Mouse (Mus musculus) brain, embryonic 18.5 days (tissue): ENCODE measurements around the gene Tmeff2.
"Not testable (repeated sequence)": the region's sequence is repeated elsewhere in the genome, so short reads cannot be mapped to it uniquely, and the experiment has no call there.

Experiments
- DNase-seq: peaks from one replicate; pipeline ENCODE4 v3.0.0-alpha.2; 2012; ENCODE audit warnings: low read depth, low spot score

Gene Tmeff2

DNA sequence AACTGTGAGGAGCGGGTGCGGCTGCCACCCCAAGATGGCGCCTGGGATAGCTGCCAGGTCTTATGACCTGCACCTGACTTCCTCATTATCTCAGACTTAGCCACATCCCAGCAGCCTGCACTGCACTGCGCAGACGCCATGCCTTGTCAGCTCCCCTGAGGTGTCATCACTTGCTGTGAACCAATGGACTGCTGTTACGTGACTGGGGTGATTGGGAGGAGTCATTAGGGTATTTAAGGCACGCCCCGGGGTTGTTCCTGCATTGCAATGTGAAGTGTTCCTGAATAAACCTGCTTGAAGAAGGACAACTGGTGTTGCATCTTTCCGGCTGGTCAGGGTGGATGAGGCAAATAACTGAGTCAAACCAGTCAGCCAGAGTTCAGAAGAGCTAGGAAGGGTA is at the start of gene Tmeff2:
Gene Tmeff2 (plus strand): TSS at position 262 of the 400 bp plus-strand sequence.
- DNase-seq: not testable (repeated sequence)

GRCm38 (mm10) chr1:50861515-50861914 is 38.9 kb upstream of the Tmeff2 start:
- no peak for DNase-seq

DNA sequence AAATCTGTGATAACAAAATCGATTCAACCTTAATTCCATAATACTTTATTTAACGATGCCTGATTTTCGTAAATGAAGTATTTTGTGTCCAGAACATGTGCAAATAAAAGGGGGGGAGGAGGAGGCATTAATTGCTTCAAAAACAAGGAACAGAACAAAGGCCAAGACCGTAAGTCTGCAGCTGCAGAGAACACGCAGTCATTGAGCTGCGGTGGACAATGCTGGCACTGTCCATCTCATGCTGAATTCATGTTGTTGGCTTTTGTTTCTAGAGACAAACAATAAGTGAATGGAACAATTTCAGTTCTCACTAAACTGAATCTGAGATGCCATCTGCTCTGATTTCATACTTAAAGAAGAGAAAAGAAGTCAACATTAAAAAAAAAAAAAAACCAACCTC is 2.8 kb upstream of the Tmeff2 start:
- no peak for DNase-seq

- peak; percentile 61 for DNase-seq
These were observed 24.4 kb downstream of the Tmeff2 start for GRCm38 (mm10) chr1:50924838-50925355.

DNA sequence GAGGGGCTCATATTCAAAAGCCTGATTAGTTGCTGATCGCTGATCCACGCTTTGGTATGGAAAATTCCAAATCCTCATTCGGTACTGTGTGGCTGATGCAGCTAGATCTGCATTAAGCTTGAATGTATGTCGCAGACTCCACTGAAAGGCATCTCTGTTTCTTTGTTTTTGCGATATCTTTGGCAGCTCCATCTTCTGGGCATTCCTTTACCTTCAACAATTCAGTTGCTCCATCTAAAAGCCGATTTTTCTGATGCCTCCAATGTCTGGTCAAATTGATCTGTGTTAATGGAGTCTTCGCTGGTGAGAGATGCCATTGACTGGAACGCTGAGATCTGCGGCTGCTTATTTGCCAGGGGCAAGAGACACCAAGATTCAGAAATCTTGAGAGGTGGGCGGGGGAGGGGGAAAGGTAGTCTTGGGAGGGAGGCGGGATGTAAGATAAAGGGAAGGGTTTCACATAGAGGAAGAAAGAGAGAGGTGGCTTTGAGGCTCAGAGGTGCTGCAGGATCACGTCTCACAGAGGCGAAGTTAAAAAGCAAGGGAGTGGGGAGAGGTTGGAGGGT is 25.0 kb downstream of the Tmeff2 start:
- DNase-seq: peak; percentile 49

- peak; percentile 36 for DNase-seq
These were observed 26.1 kb downstream of the Tmeff2 start for GRCm38 (mm10) chr1:50926374-50927060.

GRCm38 (mm10) chr1:50927077-50927611 is 26.7 kb downstream of the Tmeff2 start:
- DNase-seq: peak; percentile 87

GRCm38 (mm10) chr1:50927679-50928187 is 27.3 kb downstream of the Tmeff2 start:
- DNase-seq: no peak

- no peak for DNase-seq
These were observed 28.3 kb downstream of the Tmeff2 start for GRCm38 (mm10) chr1:50928776-50929175.

DNA sequence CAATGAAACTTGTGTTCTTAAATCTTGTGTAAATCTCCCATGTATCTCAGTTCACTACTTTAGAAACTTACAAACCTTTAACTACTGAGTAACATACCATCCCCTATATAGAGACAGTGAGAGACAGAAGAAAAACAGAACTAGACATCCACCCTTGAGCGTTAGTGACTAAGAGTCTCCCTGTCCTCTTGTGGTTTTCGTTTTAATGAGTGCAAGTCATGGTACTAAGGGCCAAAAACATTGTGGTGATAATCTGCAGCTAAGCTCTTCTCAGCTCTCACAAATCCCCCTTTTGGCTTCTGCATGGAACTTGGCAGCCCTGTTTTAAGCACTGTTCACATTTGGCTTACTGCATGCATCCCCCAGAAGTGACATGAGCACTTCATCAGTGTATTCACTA is 34.6 kb downstream of the Tmeff2 start:
- no peak for DNase-seq

DNA sequence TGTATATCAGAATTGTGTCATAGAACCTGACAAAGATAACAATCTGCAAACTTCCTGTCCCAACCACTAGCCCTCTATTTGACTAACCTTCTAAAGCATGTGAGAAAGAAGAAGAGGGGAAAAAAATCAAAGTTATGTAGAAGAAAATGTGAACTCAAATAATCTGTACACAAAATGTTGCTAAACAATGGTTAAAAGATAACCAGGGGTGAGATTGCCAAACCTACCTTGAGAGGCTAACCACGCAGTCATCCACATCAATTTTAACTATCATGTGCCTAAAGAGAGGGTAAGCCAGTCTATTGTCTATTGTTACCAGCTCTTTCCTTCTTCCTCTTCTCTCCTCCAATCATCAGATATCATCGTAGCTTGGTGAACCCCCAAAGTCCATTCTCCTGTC is 35.0 kb downstream of the Tmeff2 start:
- DNase-seq: no peak

DNA sequence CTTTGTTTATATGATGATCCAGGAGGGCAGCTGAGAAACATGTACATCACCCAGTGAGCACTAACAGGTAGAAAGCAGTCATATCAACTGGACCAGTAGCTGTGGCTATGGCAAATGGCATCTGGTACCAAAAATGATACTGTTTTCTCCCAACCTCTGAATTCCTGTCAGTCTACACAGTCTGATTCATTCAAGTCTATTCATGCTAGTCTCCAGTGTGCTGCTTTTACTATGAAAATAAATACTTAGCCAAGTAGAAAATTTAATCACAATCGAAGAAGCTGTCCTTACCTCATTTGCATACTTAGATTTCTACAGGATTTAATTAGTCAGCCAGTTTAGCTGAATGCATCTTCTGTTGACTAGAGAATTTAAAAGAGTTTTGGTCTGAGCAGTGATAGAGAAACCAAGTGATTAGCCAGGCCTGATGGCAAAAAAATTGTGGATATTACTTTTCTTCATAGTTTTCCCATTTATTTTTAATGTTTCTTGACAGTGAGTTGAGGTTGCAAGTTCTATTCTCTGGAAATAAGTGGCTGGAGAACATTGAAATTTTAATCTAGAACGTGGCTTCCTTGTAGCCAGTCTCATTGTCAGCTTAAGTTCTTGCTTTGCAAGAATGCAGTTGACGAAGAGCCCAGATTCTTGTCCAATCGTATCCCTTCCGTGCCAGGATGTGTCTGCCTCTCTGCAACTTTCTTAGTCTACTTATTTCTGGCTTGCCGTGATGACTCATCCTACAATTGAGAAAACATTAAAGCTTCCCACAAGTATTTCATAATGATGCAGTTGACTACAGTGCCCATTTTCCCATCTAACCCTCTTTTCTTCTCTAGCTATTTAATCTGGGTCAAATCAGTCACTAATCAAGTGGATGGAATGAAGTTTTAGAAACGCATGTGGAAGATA is 39.9 kb downstream of the Tmeff2 start:
- DNase-seq: no peak

- DNase-seq: no peak
These were observed 48.1 kb downstream of the Tmeff2 start for GRCm38 (mm10) chr1:50948575-50948974.

GRCm38 (mm10) chr1:50958844-50959243 is 58.4 kb downstream of the Tmeff2 start:
- no peak for DNase-seq

DNA sequence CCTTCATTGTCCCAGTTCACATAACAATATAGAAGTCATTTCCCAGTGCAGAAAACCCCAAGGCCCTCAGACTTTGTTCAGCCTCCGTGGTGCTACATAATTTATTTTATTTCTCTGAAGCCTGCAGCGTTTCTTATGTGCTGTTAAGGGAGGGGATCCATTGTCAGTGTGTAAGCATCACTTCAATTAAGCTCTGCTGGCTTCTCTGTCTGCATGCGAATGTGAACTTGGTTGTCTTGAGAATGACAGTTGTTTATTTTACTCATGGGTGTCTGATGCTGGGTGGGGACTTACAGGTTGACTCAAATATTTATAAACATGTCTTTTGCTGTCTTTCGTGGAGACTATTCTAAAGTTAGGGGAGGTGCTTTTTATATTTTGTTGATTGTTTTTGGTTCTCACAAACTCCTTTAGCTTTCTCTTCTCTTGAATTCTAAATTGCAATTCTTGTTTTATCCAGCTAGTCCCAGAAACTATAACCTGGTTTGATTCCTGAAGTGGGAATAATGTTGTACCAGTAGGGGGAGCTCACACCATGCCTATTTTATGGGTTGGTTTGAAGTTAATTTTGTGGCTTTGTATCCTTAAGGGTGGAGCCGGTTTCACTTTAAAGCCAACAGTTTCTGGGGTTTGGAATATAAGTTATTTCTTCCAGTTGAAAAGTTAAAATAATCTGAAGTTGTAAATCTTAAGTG is 61.7 kb downstream of the Tmeff2 start:
- peak; percentile 49 for DNase-seq

DNA sequence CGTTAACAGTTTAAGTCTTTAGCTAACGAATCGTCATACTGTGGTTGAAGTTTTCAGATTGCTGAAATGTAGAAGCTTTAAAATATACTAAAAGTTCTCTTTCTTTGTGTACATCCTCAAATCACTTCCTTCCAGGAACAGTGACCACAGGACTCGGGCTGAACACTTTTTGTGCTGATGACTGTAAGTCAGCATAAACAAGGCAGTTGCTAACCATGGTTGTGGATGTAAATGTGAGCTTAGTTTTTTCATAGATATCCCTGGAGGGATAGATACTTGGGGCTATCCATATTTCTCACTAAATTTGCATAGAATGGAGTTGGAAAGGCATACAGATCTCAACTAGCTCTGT is 62.2 kb downstream of the Tmeff2 start:
- no peak for DNase-seq

DNA sequence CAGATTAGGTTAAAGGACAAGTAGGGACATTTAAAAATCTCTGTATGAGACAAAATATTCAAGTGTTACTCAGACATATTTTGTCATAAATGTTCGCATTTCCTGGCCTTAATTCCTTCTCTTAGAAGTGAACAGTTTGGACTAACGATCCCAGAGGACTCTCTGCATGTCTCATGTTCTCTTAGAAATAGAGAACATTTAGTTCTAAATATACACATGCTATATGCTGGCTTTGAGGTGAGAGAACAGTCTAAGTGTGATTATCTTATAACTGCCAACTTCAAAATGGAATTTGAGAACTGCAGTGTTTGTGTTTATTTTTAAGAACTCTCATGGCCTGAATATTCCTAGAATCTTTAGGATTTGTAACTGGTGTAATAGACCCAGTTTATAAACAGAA is 69.2 kb downstream of the Tmeff2 start:
- no peak for DNase-seq

DNA sequence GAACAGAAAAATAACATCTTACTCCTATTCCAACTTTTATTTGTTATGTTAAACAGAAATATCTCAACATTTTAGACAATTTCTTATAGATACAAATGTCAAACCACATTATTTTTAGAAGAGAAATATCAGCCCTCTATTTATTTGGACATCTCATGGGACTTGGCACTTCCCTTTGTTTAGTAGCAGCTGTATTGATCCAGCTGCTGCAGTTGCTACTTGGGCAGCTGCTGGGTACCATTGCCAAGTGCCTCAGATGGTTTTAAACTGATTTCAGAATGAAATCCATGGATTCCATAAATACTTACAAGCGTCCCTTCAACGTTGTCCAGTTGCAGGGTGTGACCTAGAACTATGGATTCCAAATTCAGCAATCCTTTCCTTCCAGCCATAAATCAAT is 70.4 kb downstream of the Tmeff2 start:
- DNase-seq: no peak

GRCm38 (mm10) chr1:50972509-50973436 is 72.3 kb downstream of the Tmeff2 start:
- DNase-seq: no peak
